ENCODE assay signal across 14 mouse cellular contexts in the genomic region with DNA sequence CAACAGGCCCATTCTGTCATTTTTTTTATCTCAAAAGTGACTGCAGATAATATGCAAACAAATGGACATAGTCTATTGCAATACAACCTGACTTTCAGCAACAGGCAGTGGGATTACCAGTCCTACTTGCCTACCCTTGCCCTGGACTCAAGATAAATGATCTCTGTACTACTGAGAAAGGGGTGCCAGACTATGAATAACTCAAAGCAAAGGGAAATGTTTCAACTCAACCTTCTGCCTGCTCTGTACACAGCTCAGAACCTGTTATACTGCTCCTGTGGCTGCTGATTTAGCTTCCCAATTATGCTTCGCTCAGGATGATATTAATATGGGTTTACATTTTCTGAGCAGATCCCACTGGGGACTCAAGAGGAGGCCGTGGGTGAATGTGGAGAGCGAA. TPM values are rescaled to one million over a fixed set of nuclear protein-coding genes. Genes with fewer than 3 reads are reported as not detected.
"Had no signal": no experiment of that assay in that cellular context is flagged by ENCODE, and none has a peak within 500 bp of the region (broad histone marks: within the 10 kb centered on the region; RNA-seq: fewer than 3 reads in every experiment).

No protein-coding gene starts in this region.

- H3K36me3 ChIP-seq: kidney, embryonic 15.5 days; liver, embryonic 13.5 days; midbrain, embryonic 12.5 days; midbrain, embryonic 15.5 days had no signal

- ATAC-seq: intestine, postnatal 0 days; midbrain, embryonic 15.5 days had no signal

- H3K27ac ChIP-seq: kidney, embryonic 15.5 days; left cerebral cortex, adult 2 months; liver, embryonic 13.5 days; macrophage; midbrain, embryonic 12.5 days; midbrain, embryonic 15.5 days had no signal

- H3K9me3 ChIP-seq: kidney, embryonic 15.5 days; liver, embryonic 13.5 days; midbrain, embryonic 12.5 days; midbrain, embryonic 15.5 days had no signal

- H3K4me1 ChIP-seq: kidney, embryonic 15.5 days; liver, embryonic 13.5 days; midbrain, embryonic 12.5 days; midbrain, embryonic 15.5 days had no signal

- DNase-seq: kidney, postnatal 10 days; layer of hippocampus, postnatal 36 days; liver, embryonic 13.5 days; lung, adult 2 months; thymus, postnatal 25 days had no signal

- H3K4me2 ChIP-seq: kidney, embryonic 15.5 days; liver, embryonic 13.5 days; midbrain, embryonic 12.5 days; midbrain, embryonic 15.5 days had no signal

- H3K4me3 ChIP-seq: kidney, embryonic 15.5 days; left cerebral cortex, adult 2 months; liver, embryonic 13.5 days; midbrain, embryonic 12.5 days; midbrain, embryonic 15.5 days had no signal

- H3K27me3 ChIP-seq: kidney, embryonic 15.5 days; liver, embryonic 13.5 days; midbrain, embryonic 12.5 days; midbrain, embryonic 15.5 days had no signal

- H3K9ac ChIP-seq: kidney, embryonic 15.5 days; liver, embryonic 13.5 days; midbrain, embryonic 12.5 days; midbrain, embryonic 15.5 days had no signal

RNA-seq across cellular contexts. Expression of a gene that starts 15.3 kb away (rescaled TPM):
- polyA plus RNA-seq: intestine, postnatal 0 days; liver, adult 2 months; liver, embryonic 16.5 days; macrophage; spleen, adult 2 months had no signal
